Mouse (Mus musculus): ENCODE data around the gene Usp9y.

DNA sequence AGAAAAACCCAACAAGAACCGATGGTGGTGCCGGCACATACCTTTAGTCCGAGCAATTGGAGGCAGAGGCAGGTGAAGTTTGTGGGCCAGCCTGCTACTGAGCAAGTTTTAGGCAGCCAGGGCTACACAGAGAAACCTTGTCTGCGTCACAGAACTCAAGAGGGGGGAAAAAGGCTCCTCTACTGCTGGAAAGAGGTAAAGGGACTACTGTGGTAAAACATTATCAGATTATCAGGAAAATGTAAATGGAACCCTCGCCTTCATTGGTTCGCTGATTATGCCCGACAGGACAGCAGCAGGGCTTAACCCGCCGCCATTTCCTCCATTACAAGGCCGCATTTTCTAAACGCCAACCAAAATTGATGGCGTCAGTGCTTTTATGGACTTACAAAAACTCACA, 173.8 kb downstream of the Usp9y start:
- TF ChIP-seq CTCF (IDR thresholded peaks at IDR 0.05; ENCODE audit: insufficient read depth, low read depth, low read length) (no peak), POLR2A (IDR thresholded peaks at IDR 0.05; ENCODE audit: insufficient read depth, low read depth, low read length) (no peak)
